Mouse (Mus musculus) stomach, postnatal 0 days (tissue): Measurements from ENCODE around the gene Ncam2.

Experiments
- CTCF ChIP-seq: IDR thresholded peaks from 2 replicates; pipeline ENCODE4 v1.5.1; 2016; ENCODE audit warnings: antibody characterized with exemption, low read depth, mild to moderate bottlenecking, moderate library complexity
- EP300 ChIP-seq: optimal IDR thresholded peaks from 2 replicates; pipeline ENCODE3; 2016; ENCODE audit warnings: antibody characterized with exemption

DNA sequence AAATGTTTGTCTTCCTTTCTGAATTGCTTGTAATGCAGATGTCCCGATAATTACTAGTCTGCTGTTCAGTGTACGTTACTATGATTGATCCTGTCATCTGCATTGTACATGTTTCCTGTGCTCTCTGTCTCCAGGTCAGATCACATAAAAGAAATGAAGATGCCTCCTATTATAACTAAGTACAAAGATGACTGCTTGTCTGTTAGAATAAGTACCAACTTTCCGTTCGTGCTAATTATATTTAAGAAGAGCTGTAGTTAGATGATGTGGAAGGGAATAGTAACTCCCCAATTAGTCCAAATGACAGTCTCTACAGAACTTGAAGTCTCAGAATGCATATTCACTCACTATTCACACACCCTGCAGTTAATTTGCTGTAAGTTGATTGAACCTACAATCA is 179.9 kb downstream of the Ncam2 start:
- no peak for TF ChIP-seq CTCF
- TF ChIP-seq EP300 = no peak
